Mouse (Mus musculus): ENCODE measurements at regions not wholly inside any gene's neighbourhood (a gene's known extent, or its start where the extent isn't known, plus 50 kb on each side); places are given as distances from the start of the nearest gene placed in this dataset.
"Not testable (repeated sequence)": the region's sequence is repeated elsewhere in the genome, so short reads cannot be mapped to it uniquely, and the experiment has no call there.

GRCm38 (mm10) chr4:5590531-5590930, 797.4 kb upstream of the Impad1 start:
- DNase-seq (ENCODE audit: low spot score) = no peak

- no peak for DNase-seq (ENCODE audit: low spot score)
Measured at GRCm38 (mm10) chr4:5587465-5587864, 794.3 kb upstream of the Impad1 start.

- no peak for DNase-seq (ENCODE audit: low spot score)
Measured at GRCm38 (mm10) chr4:5585205-5585604, 792.0 kb upstream of the Impad1 start.

- DNase-seq (ENCODE audit: low spot score) = no peak
Measured at GRCm38 (mm10) chr4:5583989-5584677, 791.0 kb upstream of the Impad1 start.

GRCm38 (mm10) chr4:5568076-5568475, 774.9 kb upstream of the Impad1 start:
- no peak for DNase-seq (ENCODE audit: low spot score)

GRCm38 (mm10) chr4:5560001-5560657, 767.0 kb upstream of the Impad1 start:
- no peak for DNase-seq (ENCODE audit: low spot score)

GRCm38 (mm10) chr4:5540155-5540554, 747.0 kb upstream of the Impad1 start:
- no peak for DNase-seq (ENCODE audit: low spot score)

- DNase-seq (ENCODE audit: low spot score) = no peak
Measured at GRCm38 (mm10) chr4:5530416-5530815, 737.3 kb upstream of the Impad1 start.

GRCm38 (mm10) chr4:5518522-5518921, 725.4 kb upstream of the Impad1 start:
- DNase-seq (ENCODE audit: low spot score) = no peak

- not testable (repeated sequence) for DNase-seq (ENCODE audit: low spot score)
Measured at GRCm38 (mm10) chr4:5515426-5515825, 722.3 kb upstream of the Impad1 start.

GRCm38 (mm10) chr4:5511743-5512142, 718.6 kb upstream of the Impad1 start:
- no peak for DNase-seq (ENCODE audit: low spot score)

GRCm38 (mm10) chr4:5509398-5509797, 716.2 kb upstream of the Impad1 start:
- no peak for DNase-seq (ENCODE audit: low spot score)

- DNase-seq (ENCODE audit: low spot score) = no peak
Measured at GRCm38 (mm10) chr4:5495012-5495411, 701.9 kb upstream of the Impad1 start.

GRCm38 (mm10) chr4:5494072-5495000, 701.2 kb upstream of the Impad1 start:
- DNase-seq (ENCODE audit: low spot score) = no peak

GRCm38 (mm10) chr4:5486786-5487185, 693.6 kb upstream of the Impad1 start:
- DNase-seq (ENCODE audit: low spot score) = no peak

- no peak for DNase-seq (ENCODE audit: low spot score)
Measured at GRCm38 (mm10) chr4:5471891-5472558, 678.9 kb upstream of the Impad1 start.

- DNase-seq (ENCODE audit: low spot score) = no peak
Measured at GRCm38 (mm10) chr4:5459028-5459695, 666.0 kb upstream of the Impad1 start.

GRCm38 (mm10) chr4:5450417-5450816, 657.3 kb upstream of the Impad1 start:
- no peak for DNase-seq (ENCODE audit: low spot score)

GRCm38 (mm10) chr4:5441339-5442019, 648.3 kb upstream of the Impad1 start:
- DNase-seq (ENCODE audit: low spot score) = no peak

GRCm38 (mm10) chr4:5437076-5437475, 643.9 kb upstream of the Impad1 start:
- DNase-seq (ENCODE audit: low spot score) = peak; percentile 6
